Mouse (Mus musculus) frontal cortex, postnatal 25 days (tissue): ENCODE measurements at regions not wholly inside any gene's neighbourhood (a gene's known extent, or its start where the extent isn't known, plus 50 kb on each side); places are given as distances from the start of the nearest gene placed in this dataset.

Source experiments
- DNase-seq, 2 experiments: peaks; one replicate each; pipeline ENCODE4 v3.0.0; 2022; ENCODE audit warnings: low spot score in 2 of 2

- no peak for DNase-seq
Measured at GRCm38 (mm10) chr13:97423911-97424310, 183.0 kb downstream of the Enc1 start.

GRCm38 (mm10) chr13:97423298-97423817 is 182.5 kb downstream of the Enc1 start:
- DNase-seq: no peak

GRCm38 (mm10) chr13:97422897-97423296 is 182.0 kb downstream of the Enc1 start:
- no peak for DNase-seq

- DNase-seq: no peak
Measured at GRCm38 (mm10) chr13:97421831-97422230, 180.9 kb downstream of the Enc1 start.

GRCm38 (mm10) chr13:97420773-97421172 is 179.9 kb downstream of the Enc1 start:
- DNase-seq: no peak

- DNase-seq: no peak
Measured at GRCm38 (mm10) chr13:97419100-97419499, 178.2 kb downstream of the Enc1 start.

GRCm38 (mm10) chr13:97418681-97419080 is 177.8 kb downstream of the Enc1 start:
- no peak for DNase-seq

GRCm38 (mm10) chr13:97418081-97418480 is 177.2 kb downstream of the Enc1 start:
- DNase-seq: no peak

- DNase-seq: no peak
Measured at GRCm38 (mm10) chr13:97415927-97416709, 175.2 kb downstream of the Enc1 start.

- DNase-seq: no peak
Measured at GRCm38 (mm10) chr13:97415381-97415780, 174.5 kb downstream of the Enc1 start.

GRCm38 (mm10) chr13:97412151-97412550 is 171.2 kb downstream of the Enc1 start:
- DNase-seq: no peak

- DNase-seq: no peak
Measured at GRCm38 (mm10) chr13:97410550-97411201, 169.8 kb downstream of the Enc1 start.

GRCm38 (mm10) chr13:97409891-97410525 is 169.1 kb downstream of the Enc1 start:
- no peak for DNase-seq

- DNase-seq: no peak
Measured at GRCm38 (mm10) chr13:97409291-97409780, 168.4 kb downstream of the Enc1 start.

GRCm38 (mm10) chr13:97408414-97409290 is 167.7 kb downstream of the Enc1 start:
- no peak for DNase-seq

GRCm38 (mm10) chr13:97407773-97408172 is 166.9 kb downstream of the Enc1 start:
- no peak for DNase-seq

- DNase-seq: no peak
Measured at GRCm38 (mm10) chr13:97406678-97407077, 165.8 kb downstream of the Enc1 start.

- no peak for DNase-seq
Measured at GRCm38 (mm10) chr13:97402164-97402761, 161.4 kb downstream of the Enc1 start.

GRCm38 (mm10) chr13:97401620-97402019 is 160.7 kb downstream of the Enc1 start:
- no peak for DNase-seq

GRCm38 (mm10) chr13:97398041-97398440 is 157.1 kb downstream of the Enc1 start:
- DNase-seq: no peak
